Mouse (Mus musculus): Measurements from ENCODE around the gene Wwox. TPM values are rescaled to one million over a fixed set of nuclear protein-coding genes. Genes with fewer than 3 reads are reported as not detected.

The Wwox gene
- polyA plus RNA-seq, 1 experiment = not detected

- no peak for TF ChIP-seq CTCF (IDR thresholded peaks at IDR 0.05; ENCODE audit: insufficient read depth, low read depth, low read length)
- 83% methylated on average over 5 of the region's 5 CpGs for WGBS
- H3K4me3 ChIP-seq (ENCODE audit: insufficient read depth, low read depth, low read length) = no peak overlapping the region
- no peaks in the 10 kb centered on the region for H3K4me1 ChIP-seq (ENCODE audit: control insufficient read depth, insufficient read depth, low read length)
- no peak overlapping the region for H3K27ac ChIP-seq (ENCODE audit: insufficient read depth, low read depth, low read length)
Measured at GRCm38 (mm10) chr8:114636376-114636775, 196.9 kb downstream of the Wwox start.

- no peak for TF ChIP-seq POLR2A (IDR thresholded peaks at IDR 0.05; ENCODE audit: insufficient read depth, low read depth, low read length)
- TF ChIP-seq CTCF (IDR thresholded peaks at IDR 0.05; ENCODE audit: insufficient read depth, low read depth, low read length) = no peak
- WGBS = 92% methylated on average over 9 of the region's 9 CpGs
- H3K4me3 ChIP-seq (ENCODE audit: insufficient read depth, low read depth, low read length) = no peak overlapping the region
- no peak overlapping the region for H3K27ac ChIP-seq (ENCODE audit: insufficient read depth, low read depth, low read length)
- H3K4me1 ChIP-seq (ENCODE audit: control insufficient read depth, insufficient read depth, low read length) = no peaks in the 10 kb centered on the region
Measured at GRCm38 (mm10) chr8:114641809-114642208, 202.4 kb downstream of the Wwox start.

GRCm38 (mm10) chr8:114650789-114651188, 211.3 kb downstream of the Wwox start:
- TF ChIP-seq POLR2A (IDR thresholded peaks at IDR 0.05; ENCODE audit: insufficient read depth, low read depth, low read length) (no peak), CTCF (IDR thresholded peaks at IDR 0.05; ENCODE audit: insufficient read depth, low read depth, low read length) (no peak)
- no peaks in the 10 kb centered on the region; the same call in 1 of the 2 replicates for H3K4me1 ChIP-seq (ENCODE audit: control insufficient read depth, insufficient read depth, low read length)
- H3K27ac ChIP-seq (ENCODE audit: insufficient read depth, low read depth, low read length) = no peak overlapping the region
- H3K4me3 ChIP-seq (ENCODE audit: insufficient read depth, low read depth, low read length) = no peak overlapping the region
- WGBS = 46% methylated on average over 14 of the region's 14 CpGs

GRCm38 (mm10) chr8:114657789-114658188, 218.3 kb downstream of the Wwox start:
- no peak overlapping the region for H3K27ac ChIP-seq (ENCODE audit: insufficient read depth, low read depth, low read length)
- 70% methylated on average over 4 of the region's 4 CpGs for WGBS
- TF ChIP-seq POLR2A (IDR thresholded peaks at IDR 0.05; ENCODE audit: insufficient read depth, low read depth, low read length) (no peak), CTCF (IDR thresholded peaks at IDR 0.05; ENCODE audit: insufficient read depth, low read depth, low read length) (no peak)
- H3K4me1 ChIP-seq (ENCODE audit: control insufficient read depth, insufficient read depth, low read length) = no peaks in the 10 kb centered on the region
- no peak overlapping the region for H3K4me3 ChIP-seq (ENCODE audit: insufficient read depth, low read depth, low read length)

GRCm38 (mm10) chr8:114658475-114658874, 219.0 kb downstream of the Wwox start:
- Histone ChIP-seq H3K4me1 (ENCODE audit: control insufficient read depth, insufficient read depth, low read length) (no peaks in the 10 kb centered on the region), H3K27ac (ENCODE audit: insufficient read depth, low read depth, low read length) (no peak overlapping the region), H3K4me3 (ENCODE audit: insufficient read depth, low read depth, low read length) (no peak overlapping the region)
- 71% methylated on average over 4 of the region's 4 CpGs for WGBS
- TF ChIP-seq CTCF (IDR thresholded peaks at IDR 0.05; ENCODE audit: insufficient read depth, low read depth, low read length) = no peak
- no peak for TF ChIP-seq POLR2A (IDR thresholded peaks at IDR 0.05; ENCODE audit: insufficient read depth, low read depth, low read length)

- Histone ChIP-seq H3K27ac (ENCODE audit: insufficient read depth, low read depth, low read length) (no peak overlapping the region), H3K4me1 (ENCODE audit: control insufficient read depth, insufficient read depth, low read length) (no peaks in the 10 kb centered on the region), H3K4me3 (ENCODE audit: insufficient read depth, low read depth, low read length) (no peak overlapping the region)
- TF ChIP-seq CTCF (IDR thresholded peaks at IDR 0.05; ENCODE audit: insufficient read depth, low read depth, low read length) (no peak), POLR2A (IDR thresholded peaks at IDR 0.05; ENCODE audit: insufficient read depth, low read depth, low read length) (no peak)
- WGBS = 86% methylated on average over 7 of the region's 7 CpGs
Measured at GRCm38 (mm10) chr8:114663053-114663452, 223.6 kb downstream of the Wwox start.

GRCm38 (mm10) chr8:114665521-114665920, 226.1 kb downstream of the Wwox start:
- WGBS = 92% methylated on average over 6 of the region's 6 CpGs

GRCm38 (mm10) chr8:114670801-114671200, 231.3 kb downstream of the Wwox start:
- Histone ChIP-seq H3K4me1 (ENCODE audit: control insufficient read depth, insufficient read depth, low read length) (no peaks in the 10 kb centered on the region), H3K27ac (ENCODE audit: insufficient read depth, low read depth, low read length) (no peak overlapping the region), H3K4me3 (ENCODE audit: insufficient read depth, low read depth, low read length) (no peak overlapping the region)
- TF ChIP-seq CTCF (IDR thresholded peaks at IDR 0.05; ENCODE audit: insufficient read depth, low read depth, low read length) = no peak
- TF ChIP-seq POLR2A (IDR thresholded peaks at IDR 0.05; ENCODE audit: insufficient read depth, low read depth, low read length) = no peak
- 67% methylated on average over 6 of the region's 6 CpGs for WGBS

More at GRCm38 (mm10) chr8:114665521-114665920, 226.1 kb downstream of the Wwox start:
- TF ChIP-seq CTCF (IDR thresholded peaks at IDR 0.05; ENCODE audit: insufficient read depth, low read depth, low read length) = no peak
- no peak for TF ChIP-seq POLR2A (IDR thresholded peaks at IDR 0.05; ENCODE audit: insufficient read depth, low read depth, low read length)
- Histone ChIP-seq H3K27ac (ENCODE audit: insufficient read depth, low read depth, low read length) (no peak overlapping the region), H3K4me3 (ENCODE audit: insufficient read depth, low read depth, low read length) (no peak overlapping the region), H3K4me1 (ENCODE audit: control insufficient read depth, insufficient read depth, low read length) (no peaks in the 10 kb centered on the region)

GRCm38 (mm10) chr8:114671237-114671674, 231.8 kb downstream of the Wwox start:
- no peak overlapping the region for H3K27ac ChIP-seq (ENCODE audit: insufficient read depth, low read depth, low read length)
- WGBS = 43% methylated on average over 9 of the region's 9 CpGs
- no peak for TF ChIP-seq CTCF (IDR thresholded peaks at IDR 0.05; ENCODE audit: insufficient read depth, low read depth, low read length)
- no peak for TF ChIP-seq POLR2A (IDR thresholded peaks at IDR 0.05; ENCODE audit: insufficient read depth, low read depth, low read length)
- no peak overlapping the region for H3K4me3 ChIP-seq (ENCODE audit: insufficient read depth, low read depth, low read length)
- H3K4me1 ChIP-seq (ENCODE audit: control insufficient read depth, insufficient read depth, low read length) = no peaks in the 10 kb centered on the region

GRCm38 (mm10) chr8:114673416-114673815, 234.0 kb downstream of the Wwox start:
- Histone ChIP-seq H3K4me3 (ENCODE audit: insufficient read depth, low read depth, low read length) (no peak overlapping the region), H3K27ac (ENCODE audit: insufficient read depth, low read depth, low read length) (no peak overlapping the region), H3K4me1 (ENCODE audit: control insufficient read depth, insufficient read depth, low read length) (no peaks in the 10 kb centered on the region)
- WGBS = 93% methylated on average over 3 of the region's 3 CpGs
- TF ChIP-seq CTCF (IDR thresholded peaks at IDR 0.05; ENCODE audit: insufficient read depth, low read depth, low read length) = no peak
- no peak for TF ChIP-seq POLR2A (IDR thresholded peaks at IDR 0.05; ENCODE audit: insufficient read depth, low read depth, low read length)
